Mouse (Mus musculus): ENCODE measurements around the gene Alad.

- TF ChIP-seq CTCF (conservative IDR thresholded peaks at IDR 0.05; ENCODE audit: insufficient read depth, insufficient read length, low read depth, low read length) (no peak), POLR2A (IDR thresholded peaks at IDR 0.05; ENCODE audit: low read depth, low read length) (no peak)
These were observed 40.1 kb upstream of the Alad start, which contains the start of gene Rgs3 for GRCm38 (mm10) chr4:62559797-62560329.
